Mouse (Mus musculus) megakaryocyte, embryonic 14.5 days (primary cell): ENCODE data around the gene Keap1.

Experiments used
- FLI1 ChIP-seq: IDR thresholded peaks from 2 replicates; pipeline ENCODE4 v1.6.1; 2012; ENCODE audit warnings: low read length, inconsistent platforms, mixed read lengths
- GATA1 ChIP-seq: IDR thresholded peaks from 3 replicates; pipeline ENCODE4 v1.6.1; 2012; ENCODE audit warnings: mixed read lengths, low read length, inconsistent platforms, borderline replicate concordance

DNA sequence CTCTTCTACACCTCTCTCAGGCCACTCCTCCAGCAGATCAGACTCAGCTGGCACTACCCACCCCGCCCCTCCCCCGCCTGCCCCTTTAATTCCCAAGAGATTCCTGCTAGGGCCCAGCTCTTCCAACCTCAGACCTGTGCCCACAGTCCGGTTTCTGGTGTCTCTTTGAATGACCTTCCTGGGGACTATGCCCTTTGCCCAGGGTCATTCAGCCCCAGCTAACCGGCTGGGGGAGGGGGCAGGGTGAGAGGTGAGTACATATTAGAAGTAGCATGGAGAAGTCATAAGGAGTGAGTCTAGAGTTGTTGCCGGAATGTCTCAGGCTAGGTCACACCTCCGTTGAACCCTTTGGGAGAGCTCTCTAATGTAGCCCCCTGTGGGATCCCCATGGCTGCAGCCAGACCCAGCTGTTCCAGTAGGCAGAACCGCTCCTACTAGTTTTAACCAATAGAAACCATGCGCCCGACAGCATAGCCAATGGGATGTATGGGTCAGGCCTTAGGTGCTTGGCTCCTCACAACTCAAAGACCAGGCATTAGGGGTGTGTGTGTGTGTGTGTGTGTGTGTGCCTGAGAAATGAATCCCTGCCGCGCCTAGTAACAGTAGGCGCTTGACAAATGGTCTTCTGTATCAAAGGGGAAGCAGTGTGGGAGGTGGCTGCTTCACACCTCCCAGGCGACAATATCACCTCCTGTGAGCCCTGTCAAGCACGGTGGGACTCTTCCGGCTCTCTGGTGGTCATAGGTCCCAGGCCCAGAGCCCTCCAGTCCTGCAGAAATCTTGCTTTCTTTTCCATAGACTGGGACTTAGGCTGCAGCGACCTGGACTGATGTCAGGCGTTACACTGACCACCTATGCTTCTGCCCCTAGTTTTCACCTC is 10.7 kb upstream of the Keap1 start:
- TF ChIP-seq GATA1, result no peak
- TF ChIP-seq FLI1, result no peak
